Mouse (Mus musculus) intestine, postnatal 0 days (tissue): ENCODE results near the gene Fer1l5. TPM values are rescaled to one million over a fixed set of nuclear protein-coding genes. Genes with fewer than 3 reads are reported as not detected.

Source experiments
- ATAC-seq: fragments of 200-750 bp; cut with Nextera tagmentation; 2 replicates; pipeline ENCODE4 v1.8.0; 2017; ENCODE audit warnings: mild to moderate bottlenecking, moderate TSS enrichment, moderate library complexity
- H3K27ac ChIP-seq: fragments of 300-500 bp; sonication (generic); 2 replicates; pipeline ENCODE4 v1.5.1; 2014; ENCODE audit warnings: mild to moderate bottlenecking, low read depth, low read length, moderate library complexity
- H3K27me3 ChIP-seq: fragments of 300-500 bp; sonication (generic); replicated peaks from 2 replicates; pipeline ENCODE4 v1.6.1; 2014; ENCODE audit warnings: low read length, mixed read lengths; ENCODE audit not compliant: control insufficient read depth, insufficient read depth
- H3K36me3 ChIP-seq: fragments of 300-500 bp; sonication (generic); 2 replicates; pipeline ENCODE4 v1.6.1; 2014; ENCODE audit warnings: mild to moderate bottlenecking, moderate library complexity; ENCODE audit not compliant: control insufficient read depth, insufficient read depth
- H3K4me1 ChIP-seq: fragments of 300-500 bp; sonication (generic); replicated peaks from 2 replicates; pipeline ENCODE4 v1.6.1; 2014; ENCODE audit warnings: antibody characterized with exemption, low read length, mixed read lengths; ENCODE audit not compliant: control insufficient read depth, insufficient read depth
- H3K4me2 ChIP-seq: fragments of 300-500 bp; sonication (generic); replicated peaks from 2 replicates; pipeline ENCODE4 v1.6.1; 2014; ENCODE audit warnings: low read depth, mild to moderate bottlenecking, moderate library complexity
- H3K4me3 ChIP-seq: fragments of 300-500 bp; sonication (generic); 2 replicates; pipeline ENCODE4 v1.5.1; 2014; ENCODE audit warnings: low read depth, low read length
- H3K9ac ChIP-seq: fragments of 300-500 bp; sonication (generic); 2 replicates; pipeline ENCODE4 v1.6.1; 2014; ENCODE audit warnings: mild to moderate bottlenecking, low read depth, low read length
- H3K9me3 ChIP-seq: fragments of 300-500 bp; sonication (generic); 2 replicates; pipeline ENCODE4 v1.6.1; 2016; ENCODE audit warnings: mixed run types; ENCODE audit not compliant: control insufficient read depth
- CTCF ChIP-seq: sonication (generic); IDR thresholded peaks from 2 replicates; pipeline ENCODE4 v1.5.1; 2016; ENCODE audit warnings: low read depth, mild to moderate bottlenecking, control low read depth, antibody characterized with exemption, moderate library complexity
- WGBS: fragments of 180-500 bp; shearing (Covaris S2); extraction: QIAGEN DNeasy Blood & Tissue Kit; methylation state at CpG from one replicate; pipeline ENCODE4 v1.1.7; 2014; 5-methylcytosine and 5-hydroxymethylcytosine counted together
- polyA plus RNA-seq: library from polyadenylated mRNA; unstranded; fragments of >200 nt; fragmentation: Nextera tagmentation; extraction: Ambion mirVana; gene quantifications from 2 replicates; pipeline ENCODE4 v1.2.1, GENCODE M21; 2015

Fer1l5 gene
- polyA plus RNA-seq, 1 experiment from 2014 or later: 0.13 TPM

GRCm38 (mm10) chr1:36368112-36368968, 3.8 kb upstream of the Fer1l5 start:
- H3K27ac ChIP-seq: peak overlapping the region; percentile 89
- no peak for TF ChIP-seq CTCF
- no peaks in the 10 kb centered on the region for H3K27me3 ChIP-seq
- WGBS: 2% methylated on average over 49 of the region's 55 CpGs
- peak; percentile 80 for ATAC-seq
- H3K36me3 ChIP-seq: peaks cover 24% of the 10 kb centered on the region
- H3K4me3 ChIP-seq: peak overlapping the region; percentile 73
- peak overlapping the region; percentile 64 for H3K4me2 ChIP-seq
- H3K9me3 ChIP-seq: no peaks in the 10 kb centered on the region
- H3K4me1 ChIP-seq: peaks cover 5% of the 10 kb centered on the region; the same call in 1 of the 2 replicates
- peak overlapping the region; percentile 84 for H3K9ac ChIP-seq

GRCm38 (mm10) chr1:36368969-36369645, 3.0 kb upstream of the Fer1l5 start, which contains the start of gene Kansl3:
Gene Kansl3 (minus strand): TSS chr1:36369181.
- Histone ChIP-seq H3K4me1 (peaks cover 5% of the 10 kb centered on the region; the same call in 1 of the 2 replicates), H3K9me3 (no peaks in the 10 kb centered on the region), H3K27me3 (no peaks in the 10 kb centered on the region), H3K4me2 (peak within 1 kb of the TSS; percentile 64), H3K9ac (peak within 1 kb of the TSS; percentile 84), H3K4me3 (peak within 1 kb of the TSS; percentile 73), H3K27ac (peak within 1 kb of the TSS; percentile 89), H3K36me3 (peaks cover 17% of the 10 kb centered on the region)
- WGBS: 3% methylated on average over 61 of the region's 61 CpGs
- TF ChIP-seq CTCF: 0 out of 2 replicates have a peak, but pooled peaks have one; percentile 15
- ATAC-seq: peak; percentile 85

GRCm38 (mm10) chr1:36370918-36371317, 1.2 kb upstream of the Fer1l5 start:
- Histone ChIP-seq H3K27ac (no peak overlapping the region), H3K4me1 (peaks cover 5% of the 10 kb centered on the region; the same call in 1 of the 2 replicates), H3K36me3 (peaks cover under 1% of the 10 kb centered on the region), H3K27me3 (no peaks in the 10 kb centered on the region), H3K9ac (no peak overlapping the region), H3K4me3 (no peak overlapping the region), H3K9me3 (no peaks in the 10 kb centered on the region), H3K4me2 (no peak overlapping the region)
- 83% methylated on average over 6 of the region's 6 CpGs for WGBS
- no peak for ATAC-seq
- no peak for TF ChIP-seq CTCF

GRCm38 (mm10) chr1:36378880-36379279, 6.8 kb downstream of the Fer1l5 start:
- ATAC-seq: no peak
- Histone ChIP-seq H3K27ac (no peak overlapping the region), H3K4me2 (no peak overlapping the region), H3K4me1 (no peaks in the 10 kb centered on the region), H3K36me3 (no peaks in the 10 kb centered on the region), H3K9ac (no peak overlapping the region), H3K9me3 (no peaks in the 10 kb centered on the region), H3K27me3 (no peaks in the 10 kb centered on the region), H3K4me3 (no peak overlapping the region)
- WGBS: 65% methylated on average over 6 of the region's 6 CpGs
- TF ChIP-seq CTCF: no peak

- 0 out of 2 replicates have a peak, but pooled peaks have one; percentile 14 for TF ChIP-seq CTCF
- Histone ChIP-seq H3K27ac (no peak overlapping the region), H3K27me3 (no peaks in the 10 kb centered on the region), H3K9me3 (no peaks in the 10 kb centered on the region), H3K4me1 (no peaks in the 10 kb centered on the region), H3K4me2 (no peak overlapping the region), H3K4me3 (no peak overlapping the region), H3K36me3 (no peaks in the 10 kb centered on the region), H3K9ac (no peak overlapping the region)
- ATAC-seq: no peak
- 74% methylated on average over 4 of the region's 4 CpGs for WGBS
These were observed 7.5 kb downstream of the Fer1l5 start for GRCm38 (mm10) chr1:36379582-36379981.

- Histone ChIP-seq H3K4me1 (no peaks in the 10 kb centered on the region), H3K36me3 (no peaks in the 10 kb centered on the region), H3K27me3 (no peaks in the 10 kb centered on the region), H3K4me3 (no peak overlapping the region), H3K9me3 (no peaks in the 10 kb centered on the region), H3K4me2 (no peak overlapping the region), H3K9ac (no peak overlapping the region), H3K27ac (no peak overlapping the region)
- no peak for TF ChIP-seq CTCF
- 19% methylated on average over 6 of the region's 6 CpGs for WGBS
- ATAC-seq: no peak
These were observed 24.9 kb downstream of the Fer1l5 start for GRCm38 (mm10) chr1:36397041-36397440.
